Mouse (Mus musculus): ENCODE data around the gene Pam.

GRCm38 (mm10) chr1:97848601-97849241, 246.7 kb downstream of the Pam start:
- TF ChIP-seq CTCF (IDR thresholded peaks at IDR 0.05; ENCODE audit: control insufficient read depth, insufficient read depth, low read length), result no peak
- TF ChIP-seq POLR2A (IDR thresholded peaks at IDR 0.05; ENCODE audit: borderline replicate concordance, control insufficient read depth, low read depth, low read length), result no peak
